Mouse (Mus musculus) megakaryocyte, embryonic 14.5 days (primary cell): ENCODE measurements around the gene Olfr1022. TPM values are rescaled to one million over a fixed set of nuclear protein-coding genes. Genes with fewer than 3 reads are reported as not detected.

Experiments
- H3K27me3 ChIP-seq: replicated peaks from 2 replicates; pipeline ENCODE3; 2012; ENCODE audit warnings: inconsistent platforms
- H3K36me3 ChIP-seq: replicated peaks from 2 replicates; pipeline ENCODE3; 2012; ENCODE audit warnings: low read length, inconsistent platforms, mixed read lengths
- H3K4me1 ChIP-seq: 2 replicates; pipeline ENCODE4 v1.6.1; 2012; ENCODE audit warnings: inconsistent platforms
- H3K4me3 ChIP-seq: replicated peaks from 2 replicates; pipeline ENCODE3; 2012; ENCODE audit warnings: moderate library complexity, mild to moderate bottlenecking, inconsistent platforms
- H3K9me3 ChIP-seq: 2 replicates; pipeline ENCODE4 v1.6.1; 2012; ENCODE audit warnings: inconsistent platforms
- FLI1 ChIP-seq: IDR thresholded peaks from 2 replicates; pipeline ENCODE4 v1.6.1; 2012; ENCODE audit warnings: low read length, inconsistent platforms, mixed read lengths
- GATA1 ChIP-seq: IDR thresholded peaks from 3 replicates; pipeline ENCODE4 v1.6.1; 2012; ENCODE audit warnings: mixed read lengths, low read length, inconsistent platforms, borderline replicate concordance
- polyA plus RNA-seq: library from polyadenylated mRNA; stranded (reverse); fragments of >175 nt; gene quantifications from 2 replicates; pipeline ENCODE4 v1.2.3, GENCODE M21; 2012; ENCODE audit warnings: low replicate concordance; ENCODE audit not compliant: insufficient read depth

The Olfr1022 gene
- polyA plus RNA-seq = not detected in 2 replicates

DNA sequence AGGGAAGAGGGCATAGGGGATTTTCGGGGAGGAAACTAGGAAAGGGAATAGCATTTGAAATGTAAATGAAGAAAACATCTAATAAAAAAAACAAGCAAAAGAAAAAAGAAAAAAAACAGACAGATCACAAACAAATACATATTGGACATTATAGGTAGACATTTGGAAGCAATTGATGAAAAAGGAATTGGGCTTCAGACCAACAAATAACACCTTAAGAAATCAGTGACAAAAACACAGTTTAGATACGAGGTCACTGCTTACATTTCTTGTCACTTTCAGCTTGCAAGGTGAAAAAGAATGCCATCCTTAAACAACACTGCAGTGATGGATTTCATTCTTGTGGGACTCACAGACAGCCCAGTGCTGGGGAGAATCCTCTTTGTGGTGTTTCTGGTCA lies at the start of gene Olfr1022:
Olfr1022 (plus strand) TSS at position 301 of the 400 bp plus-strand sequence.
- no peaks in the 10 kb centered on the region for H3K9me3 ChIP-seq
- TF ChIP-seq GATA1 (no peak), FLI1 (no peak)
- H3K4me1 ChIP-seq = no peaks in the 10 kb centered on the region
- no peaks in the 10 kb centered on the region for H3K27me3 ChIP-seq
- no peak within 1 kb of the TSS for H3K4me3 ChIP-seq
- H3K36me3 ChIP-seq = no peaks in the 10 kb centered on the region

DNA sequence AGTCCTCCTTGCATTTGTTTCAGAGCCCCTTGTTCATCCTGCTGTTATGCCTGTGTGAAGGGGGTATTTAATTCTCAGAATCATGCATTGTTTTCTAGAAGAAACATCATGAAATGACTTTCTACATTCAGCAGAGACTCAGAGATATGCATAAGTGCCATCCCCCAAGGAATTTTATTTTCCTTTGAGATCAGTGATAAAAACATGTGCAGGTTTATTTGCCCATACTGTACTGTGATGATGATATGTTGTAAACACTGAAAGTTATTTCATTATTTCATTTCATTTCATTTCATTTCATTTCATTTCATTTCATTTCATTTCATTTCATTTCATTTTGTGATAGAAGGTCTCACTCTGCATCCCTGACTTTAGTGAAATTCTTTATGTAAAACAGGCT lies 23.0 kb upstream of the Olfr1022 start, which contains the start of gene Olfr1019:
Olfr1019 (minus strand) TSS at position 101 of the 400 bp plus-strand sequence.
- TF ChIP-seq FLI1 = no peak
- TF ChIP-seq GATA1 = no peak
- no peaks in the 10 kb centered on the region for H3K27me3 ChIP-seq
- no peaks in the 10 kb centered on the region for H3K36me3 ChIP-seq
- H3K9me3 ChIP-seq = no peaks in the 10 kb centered on the region
- H3K4me1 ChIP-seq = no peaks in the 10 kb centered on the region
- H3K4me3 ChIP-seq = no peak within 1 kb of the TSS

DNA sequence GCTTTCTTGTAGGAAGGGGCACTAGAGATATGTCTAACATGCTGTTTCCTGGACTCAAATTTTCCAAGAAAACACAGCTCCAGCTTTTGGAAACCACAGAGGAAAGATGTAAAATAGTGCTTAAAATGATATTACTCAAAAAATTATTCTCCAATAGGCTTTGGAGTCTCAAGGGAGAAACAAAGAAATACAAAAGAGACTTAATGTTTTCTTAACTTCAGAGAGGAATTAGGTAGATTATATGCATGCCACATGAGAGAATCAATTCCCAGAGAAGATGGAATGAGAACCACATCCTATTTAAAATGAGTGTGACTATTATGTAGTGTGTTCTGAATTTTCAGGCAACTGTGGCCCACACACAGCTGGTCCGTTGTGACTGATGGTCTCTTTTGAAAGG lies 21.7 kb upstream of the Olfr1022 start, which contains the start of gene Olfr1020:
Olfr1020 (plus strand) TSS at position 301 of the 400 bp plus-strand sequence.
- H3K27me3 ChIP-seq = no peaks in the 10 kb centered on the region
- no peaks in the 10 kb centered on the region for H3K9me3 ChIP-seq
- no peaks in the 10 kb centered on the region for H3K36me3 ChIP-seq
- TF ChIP-seq FLI1 = no peak
- TF ChIP-seq GATA1 = no peak
- no peak within 1 kb of the TSS for H3K4me3 ChIP-seq
- no peaks in the 10 kb centered on the region for H3K4me1 ChIP-seq

DNA sequence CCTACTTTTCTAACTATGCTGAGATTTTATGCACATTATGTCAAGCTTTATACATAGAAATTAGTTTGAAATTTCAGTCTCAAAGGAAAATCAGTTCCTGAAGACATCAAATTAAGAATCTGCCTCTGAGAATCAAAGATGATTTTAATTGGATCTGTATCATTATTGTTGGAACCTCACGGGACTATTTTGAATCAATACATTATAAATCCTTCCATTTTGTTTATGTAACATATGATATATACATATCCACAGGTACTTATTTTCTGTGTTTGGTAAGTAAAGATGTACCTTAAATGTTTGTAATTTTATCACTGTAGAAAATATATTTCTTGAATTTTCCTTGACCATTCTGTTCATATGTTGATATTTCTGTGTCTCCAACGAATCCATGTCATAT lies 16.9 kb downstream of the Olfr1022 start, which contains the start of gene Olfr1023:
Olfr1023 (plus strand) TSS at position 301 of the 400 bp plus-strand sequence.
- H3K4me3 ChIP-seq = no peak within 1 kb of the TSS
- no peaks in the 10 kb centered on the region for H3K4me1 ChIP-seq
- no peaks in the 10 kb centered on the region for H3K36me3 ChIP-seq
- no peak for TF ChIP-seq FLI1
- TF ChIP-seq GATA1 = no peak
- no peaks in the 10 kb centered on the region for H3K27me3 ChIP-seq
- no peaks in the 10 kb centered on the region for H3K9me3 ChIP-seq

DNA sequence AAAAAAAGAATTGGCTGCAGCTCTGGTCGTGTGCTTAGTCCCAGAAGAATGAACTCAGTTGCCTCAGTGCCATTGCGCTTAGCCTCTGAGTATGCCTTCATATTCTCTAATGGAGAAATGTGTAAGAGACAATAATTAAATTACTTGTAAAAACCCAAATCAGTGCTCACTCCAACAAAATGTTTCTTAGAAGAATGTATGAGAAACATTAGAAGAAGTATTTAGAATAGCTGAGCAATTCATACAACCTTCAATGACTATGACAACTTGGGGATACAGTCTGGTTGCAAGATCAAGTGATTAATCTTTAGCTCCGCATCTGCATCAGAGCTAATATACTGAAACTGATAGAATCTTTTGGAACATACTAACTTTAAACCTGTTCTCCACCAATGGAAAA lies 36.6 kb downstream of the Olfr1022 start, which contains the start of gene Olfr1024:
Olfr1024 (minus strand) TSS at position 101 of the 400 bp plus-strand sequence.
- TF ChIP-seq GATA1 (no peak), FLI1 (no peak)
- Histone ChIP-seq H3K36me3 (no peaks in the 10 kb centered on the region), H3K4me3 (no peak within 1 kb of the TSS), H3K4me1 (no peaks in the 10 kb centered on the region), H3K27me3 (no peaks in the 10 kb centered on the region), H3K9me3 (no peaks in the 10 kb centered on the region)

DNA sequence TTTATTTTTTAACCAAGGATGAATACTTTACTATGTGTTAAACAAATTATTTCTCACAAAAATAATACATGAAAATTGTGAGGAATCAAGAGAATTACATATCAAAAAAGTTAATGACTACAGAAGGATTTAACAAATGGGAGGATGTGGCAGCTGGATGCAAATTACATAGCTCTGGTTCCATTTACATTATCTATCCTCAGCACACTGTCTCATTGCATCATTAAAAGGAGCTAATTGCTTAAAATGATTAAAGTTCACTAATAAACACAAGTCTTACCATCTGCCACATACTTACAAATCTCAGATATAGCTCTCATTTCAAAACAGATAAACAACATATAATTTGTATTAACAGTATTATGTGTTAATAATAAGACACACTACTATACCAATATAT lies 44.8 kb downstream of the Olfr1022 start:
- Histone ChIP-seq H3K36me3 (no peaks in the 10 kb centered on the region), H3K4me1 (no peaks in the 10 kb centered on the region), H3K9me3 (no peaks in the 10 kb centered on the region), H3K27me3 (no peaks in the 10 kb centered on the region), H3K4me3 (no peak overlapping the region)
- TF ChIP-seq GATA1 (no peak), FLI1 (no peak)

DNA sequence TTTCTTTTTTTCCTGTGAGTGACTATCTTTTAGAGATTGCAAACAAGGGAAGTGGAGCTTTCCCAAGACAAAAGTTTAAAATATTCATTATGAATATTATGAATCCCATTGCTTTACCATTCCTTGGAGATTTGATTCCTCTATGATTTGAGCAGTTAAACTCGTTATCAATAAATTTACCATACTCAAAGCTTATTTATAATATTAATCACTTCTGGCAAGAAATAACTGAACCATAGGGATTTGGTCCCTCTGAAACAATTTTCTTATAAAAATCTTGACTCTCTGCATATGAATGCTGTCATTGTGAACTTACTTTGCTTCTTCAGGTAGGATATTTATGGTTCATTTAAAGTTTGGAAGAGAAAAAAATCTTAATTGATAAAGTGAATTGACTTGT lies 46.5 kb downstream of the Olfr1022 start, which contains the start of gene Olfr1025-ps1:
Olfr1025-ps1 (plus strand) TSS at position 301 of the 400 bp plus-strand sequence.
- Histone ChIP-seq H3K27me3 (no peaks in the 10 kb centered on the region), H3K4me3 (no peak within 1 kb of the TSS), H3K4me1 (no peaks in the 10 kb centered on the region), H3K36me3 (no peaks in the 10 kb centered on the region), H3K9me3 (no peaks in the 10 kb centered on the region)
- no peak for TF ChIP-seq FLI1
- TF ChIP-seq GATA1 = no peak

Other genes with a start within 250 kb of the Olfr1022 start
- gene Olfr1002, start 217.9 kb upstream of the Olfr1022 start, polyA plus RNA-seq = not detected in 2 replicates
- gene Olfr154, start 204.1 kb upstream of the Olfr1022 start, polyA plus RNA-seq = not detected in 2 replicates
- not detected in 2 replicates for gene Olfr1006, start 189.8 kb upstream of the Olfr1022 start, polyA plus RNA-seq
- not detected in 2 replicates for gene Olfr1008, start 179.2 kb upstream of the Olfr1022 start, polyA plus RNA-seq
- not detected in 2 replicates for gene Olfr1009, start 153.2 kb upstream of the Olfr1022 start, polyA plus RNA-seq
- not detected in 2 replicates for gene Olfr1012, start 105.8 kb upstream of the Olfr1022 start, polyA plus RNA-seq
- 0.03 TPM in 1 of 2 replicates, not detected in the other for gene Olfr1013, start 101.5 kb upstream of the Olfr1022 start, polyA plus RNA-seq
- not detected in 2 replicates for gene Olfr1014, start 95.9 kb upstream of the Olfr1022 start, polyA plus RNA-seq
- gene Olfr1015, start 86.6 kb upstream of the Olfr1022 start, polyA plus RNA-seq = not detected in 2 replicates
- not detected in 2 replicates for gene Olfr1016, start 66.0 kb upstream of the Olfr1022 start, polyA plus RNA-seq
- gene Olfr1018, start 50.1 kb upstream of the Olfr1022 start, polyA plus RNA-seq = not detected in 2 replicates
- gene Olfr1019, start 23.1 kb upstream of the Olfr1022 start, polyA plus RNA-seq = not detected in 2 replicates
- not detected in 2 replicates for gene Olfr1020, start 21.6 kb upstream of the Olfr1022 start, polyA plus RNA-seq
- gene Olfr1023, start 17.0 kb downstream of the Olfr1022 start, polyA plus RNA-seq = not detected in 2 replicates
- not detected in 2 replicates for gene Olfr1024, start 36.5 kb downstream of the Olfr1022 start, polyA plus RNA-seq
- not detected in 2 replicates for gene Olfr1025-ps1, start 46.6 kb downstream of the Olfr1022 start, polyA plus RNA-seq
- not detected in 2 replicates for gene Olfr1026, start 53.0 kb downstream of the Olfr1022 start, polyA plus RNA-seq
- not detected in 2 replicates for gene Olfr1028, start 81.8 kb downstream of the Olfr1022 start, polyA plus RNA-seq
- not detected in 2 replicates for gene Olfr1029, start 105.3 kb downstream of the Olfr1022 start, polyA plus RNA-seq
- gene Olfr1030, start 110.7 kb downstream of the Olfr1022 start, polyA plus RNA-seq = not detected in 2 replicates
- not detected in 2 replicates for gene Olfr1031, start 121.7 kb downstream of the Olfr1022 start, polyA plus RNA-seq
- not detected in 2 replicates for gene Olfr1032, start 136.9 kb downstream of the Olfr1022 start, polyA plus RNA-seq
- gene Olfr1033, start 152.0 kb downstream of the Olfr1022 start, polyA plus RNA-seq = not detected in 2 replicates
- gene Olfr1034, start 177.3 kb downstream of the Olfr1022 start, polyA plus RNA-seq = not detected in 2 replicates
- not detected in 2 replicates for gene Olfr1036, start 205.4 kb downstream of the Olfr1022 start, polyA plus RNA-seq
- not detected in 2 replicates for gene Olfr1037, start 218.8 kb downstream of the Olfr1022 start, polyA plus RNA-seq